Mouse (Mus musculus) lung, embryonic 15.5 days (tissue): ENCODE data around the gene Dgcr2. TPM values are rescaled to one million over a fixed set of nuclear protein-coding genes. Genes with fewer than 3 reads are reported as not detected.

ENCODE experiments used
- ATAC-seq: fragments of 200-750 bp; cut with Nextera tagmentation; 2 replicates; pipeline ENCODE4 v1.8.0; 2017; ENCODE audit warnings: moderate number of reproducible peaks, borderline replicate concordance; ENCODE audit not compliant: low FRiP score, low TSS enrichment; ENCODE audit errors: extremely low read depth
- H3K27ac ChIP-seq: fragments of 300-500 bp; sonication (generic); 2 replicates; pipeline ENCODE4 v1.5.1; 2015; ENCODE audit warnings: moderate library complexity, mild to moderate bottlenecking, inconsistent platforms
- H3K27me3 ChIP-seq: fragments of 300-500 bp; sonication (generic); 2 replicates; pipeline ENCODE4 v1.6.1; 2015; ENCODE audit warnings: inconsistent platforms
- H3K36me3 ChIP-seq: fragments of 300-500 bp; sonication (generic); 2 replicates; pipeline ENCODE4 v1.6.1; 2015; ENCODE audit warnings: inconsistent platforms
- H3K4me1 ChIP-seq: fragments of 300-500 bp; sonication (generic); 2 replicates; pipeline ENCODE4 v1.6.1; 2015; ENCODE audit warnings: inconsistent platforms
- H3K4me2 ChIP-seq: fragments of 300-500 bp; sonication (generic); 2 replicates; pipeline ENCODE4 v1.6.1; 2015; ENCODE audit warnings: inconsistent platforms, mild to moderate bottlenecking, moderate library complexity
- H3K4me3 ChIP-seq: fragments of 300-500 bp; sonication (generic); 2 replicates; pipeline ENCODE4 v1.5.1; 2015; ENCODE audit warnings: mild to moderate bottlenecking, inconsistent platforms
- H3K9ac ChIP-seq: fragments of 300-500 bp; sonication (generic); 2 replicates; pipeline ENCODE4 v1.6.1; 2015; ENCODE audit warnings: inconsistent platforms
- H3K9me3 ChIP-seq: fragments of 300-500 bp; sonication (generic); 2 replicates; pipeline ENCODE4 v1.6.1; 2016; ENCODE audit warnings: inconsistent platforms
- WGBS: fragments of 180-500 bp; shearing (Covaris S2); methylation state at CpG from one replicate; pipeline ENCODE4 v1.1.7; 2015; 5-methylcytosine and 5-hydroxymethylcytosine counted together
- polyA plus RNA-seq: library from polyadenylated mRNA; unstranded; fragments of >200 nt; fragmentation: Nextera tagmentation; extraction: Ambion mirVana; gene quantifications from 2 replicates; pipeline ENCODE4 v1.2.1, GENCODE M21; 2015

The Dgcr2 gene
- polyA plus RNA-seq = 92.0 and 93.9 TPM in 2 replicates

DNA sequence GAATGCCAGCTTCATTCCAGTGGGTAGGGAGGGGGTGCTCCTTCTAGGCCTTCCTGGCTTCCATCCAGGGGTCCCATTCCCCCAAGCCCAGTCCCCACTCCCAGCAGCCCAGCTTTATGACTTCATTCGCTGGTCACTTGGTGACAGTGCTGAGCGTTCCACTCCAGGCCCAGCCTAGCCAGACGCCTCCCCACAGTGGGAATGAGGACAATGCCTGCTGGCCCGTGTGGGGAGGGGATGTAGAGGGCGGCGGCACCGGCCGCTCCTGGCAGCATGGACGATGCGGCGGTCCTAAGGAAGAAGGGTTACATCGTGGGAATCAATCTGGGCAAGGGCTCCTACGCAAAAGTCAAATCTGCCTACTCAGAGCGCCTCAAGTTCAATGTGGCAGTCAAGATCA, at the start of gene Dgcr2, which contains the start of gene Tssk2:
Gene Dgcr2 (minus strand): TSS at position 101 of the 400 bp plus-strand sequence.
Gene Tssk2 (plus strand): TSS at position 176 of the 400 bp plus-strand sequence.
- H3K27me3 ChIP-seq = no peaks in the 10 kb centered on the region
- H3K4me3 ChIP-seq = no peak within 1 kb of the TSS
- H3K36me3 ChIP-seq = peaks cover 43% of the 10 kb centered on the region
- no peak for ATAC-seq
- no peaks in the 10 kb centered on the region for H3K4me1 ChIP-seq
- H3K4me2 ChIP-seq = no peak within 1 kb of the TSS
- WGBS = 89% methylated on average over 14 of the region's 14 CpGs
- H3K27ac ChIP-seq = no peak within 1 kb of the TSS
- no peak within 1 kb of the TSS for H3K9ac ChIP-seq
- no peaks in the 10 kb centered on the region for H3K9me3 ChIP-seq

- Histone ChIP-seq H3K4me1 (no peaks in the 10 kb centered on the region), H3K9me3 (no peaks in the 10 kb centered on the region), H3K4me2 (no peak overlapping the region; the same call in 1 of the 2 replicates), H3K27ac (no peak overlapping the region), H3K27me3 (no peaks in the 10 kb centered on the region), H3K36me3 (no peaks in the 10 kb centered on the region), H3K4me3 (no peak overlapping the region), H3K9ac (no peak overlapping the region)
- ATAC-seq = peak; percentile 42; the same call in 1 of the 2 replicates
- WGBS = 33% methylated on average over 7 of the region's 7 CpGs
Measured at GRCm38 (mm10) chr16:17945081-17945831, 46.9 kb upstream of the Dgcr2 start.

DNA sequence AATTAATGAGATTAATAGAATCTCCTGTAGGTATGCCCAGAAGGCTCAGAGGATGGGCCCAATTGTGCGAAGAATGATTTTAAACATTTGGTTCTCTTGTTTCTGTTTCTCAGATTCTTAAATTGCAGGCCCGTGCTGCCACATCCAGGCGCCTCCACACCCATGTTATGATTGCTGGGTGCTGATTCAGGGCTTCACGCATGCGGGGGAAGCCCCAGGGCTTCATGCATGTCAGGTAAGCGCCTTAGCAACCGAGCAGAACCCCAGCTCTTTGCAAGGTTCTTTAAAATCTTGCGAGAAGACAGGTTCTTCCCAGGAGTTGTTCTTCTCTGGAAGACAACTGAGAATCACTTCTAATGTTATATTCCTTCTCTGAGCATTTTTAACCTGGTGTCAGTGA, 45.1 kb upstream of the Dgcr2 start:
- ATAC-seq = no peak
- H3K4me2 ChIP-seq = no peak overlapping the region
- WGBS = 57% methylated on average over 8 of the region's 8 CpGs
- H3K27me3 ChIP-seq = no peaks in the 10 kb centered on the region
- no peak overlapping the region for H3K4me3 ChIP-seq
- no peaks in the 10 kb centered on the region for H3K9me3 ChIP-seq
- no peaks in the 10 kb centered on the region for H3K36me3 ChIP-seq
- H3K27ac ChIP-seq = no peak overlapping the region
- no peak overlapping the region for H3K9ac ChIP-seq
- H3K4me1 ChIP-seq = peaks cover 9% of the 10 kb centered on the region

DNA sequence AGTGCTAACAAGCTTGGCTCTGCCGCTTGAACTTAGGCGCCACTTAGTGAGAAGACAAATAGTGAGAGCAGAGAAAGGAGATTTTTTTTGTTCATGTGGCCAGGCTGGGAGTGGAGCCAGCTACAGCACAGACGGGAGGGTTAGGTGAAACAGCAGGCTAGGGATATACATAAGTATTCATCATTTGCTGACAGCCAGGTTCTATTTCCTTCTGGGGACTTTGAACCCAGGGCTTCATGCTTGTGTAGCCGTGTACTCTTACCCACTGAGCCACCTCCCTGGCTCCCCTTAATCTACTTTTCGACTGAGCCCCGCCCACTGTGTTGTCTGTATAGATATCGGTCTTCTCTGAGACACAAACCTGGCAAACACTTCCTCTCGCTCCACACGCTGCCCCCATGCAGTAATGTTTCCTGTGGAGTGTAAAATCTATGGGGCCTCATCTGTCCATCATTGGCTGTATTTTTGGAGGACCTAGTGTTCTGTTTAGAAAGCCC, 40.9 kb upstream of the Dgcr2 start:
- Histone ChIP-seq H3K4me1 (peaks cover 11% of the 10 kb centered on the region), H3K9ac (no peak overlapping the region), H3K27me3 (no peaks in the 10 kb centered on the region; the same call in 1 of the 2 replicates), H3K36me3 (no peaks in the 10 kb centered on the region), H3K9me3 (no peaks in the 10 kb centered on the region), H3K4me3 (no peak overlapping the region), H3K4me2 (0 out of 2 replicates have a peak overlapping the region, but pooled peaks have one; percentile 0), H3K27ac (peak overlapping the region; percentile 54)
- WGBS = 19% methylated on average over 9 of the region's 9 CpGs
- ATAC-seq = peak; percentile 58; the same call in 1 of the 2 replicates

DNA sequence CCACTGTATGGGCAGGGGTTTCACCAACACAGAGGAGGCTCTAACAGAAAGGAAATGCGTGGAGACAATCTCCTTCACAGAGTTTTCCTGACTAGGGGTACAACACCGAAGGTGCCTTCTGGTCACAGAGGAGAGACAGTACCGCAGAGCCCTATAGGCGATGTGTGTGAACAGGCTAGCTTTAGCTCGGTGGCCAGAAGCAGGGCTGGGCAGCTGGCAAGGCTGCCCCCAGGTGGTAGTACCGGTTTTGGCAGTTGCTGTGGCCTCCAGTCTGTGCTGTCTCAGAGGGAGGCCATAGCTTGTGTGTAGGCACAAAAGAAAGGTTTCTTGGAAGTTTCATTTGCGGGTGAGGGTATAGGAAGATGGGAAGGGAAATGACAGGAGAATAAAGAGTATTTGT, 40.5 kb upstream of the Dgcr2 start:
- Histone ChIP-seq H3K9me3 (no peaks in the 10 kb centered on the region), H3K9ac (no peak overlapping the region), H3K4me2 (0 out of 2 replicates have a peak overlapping the region, but pooled peaks have one; percentile 0), H3K36me3 (no peaks in the 10 kb centered on the region), H3K4me3 (no peak overlapping the region), H3K4me1 (peaks cover 11% of the 10 kb centered on the region), H3K27ac (peak overlapping the region; percentile 54), H3K27me3 (no peaks in the 10 kb centered on the region; the same call in 1 of the 2 replicates)
- 9% methylated on average over 7 of the region's 7 CpGs for WGBS
- ATAC-seq = peak; percentile 77; the same call in 1 of the 2 replicates

DNA sequence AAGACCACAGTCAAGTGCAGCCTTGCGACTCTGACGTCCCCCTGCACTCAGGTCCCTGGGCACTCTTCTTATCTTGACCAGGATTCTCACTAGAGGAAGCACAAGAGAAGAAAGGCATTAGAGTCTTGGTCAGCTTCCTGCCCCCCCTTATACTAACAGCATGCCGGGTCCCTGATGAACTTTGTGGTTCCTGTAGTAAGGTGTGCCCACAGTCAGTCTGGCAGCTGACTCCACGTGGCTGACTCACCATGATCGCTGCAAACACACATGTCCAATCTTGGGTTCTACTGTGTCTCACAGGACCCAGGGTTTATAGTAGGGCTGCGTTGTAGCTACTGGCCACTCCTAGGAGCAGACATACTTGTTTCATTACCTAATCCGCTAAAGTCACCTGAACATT, 39.8 kb upstream of the Dgcr2 start:
- Histone ChIP-seq H3K27me3 (no peaks in the 10 kb centered on the region; the same call in 1 of the 2 replicates), H3K9ac (no peak overlapping the region), H3K9me3 (no peaks in the 10 kb centered on the region), H3K36me3 (no peaks in the 10 kb centered on the region), H3K4me2 (no peak overlapping the region), H3K4me1 (peaks cover 11% of the 10 kb centered on the region), H3K4me3 (no peak overlapping the region), H3K27ac (no peak overlapping the region)
- ATAC-seq = no peak
- WGBS = 61% methylated on average over 7 of the region's 7 CpGs

DNA sequence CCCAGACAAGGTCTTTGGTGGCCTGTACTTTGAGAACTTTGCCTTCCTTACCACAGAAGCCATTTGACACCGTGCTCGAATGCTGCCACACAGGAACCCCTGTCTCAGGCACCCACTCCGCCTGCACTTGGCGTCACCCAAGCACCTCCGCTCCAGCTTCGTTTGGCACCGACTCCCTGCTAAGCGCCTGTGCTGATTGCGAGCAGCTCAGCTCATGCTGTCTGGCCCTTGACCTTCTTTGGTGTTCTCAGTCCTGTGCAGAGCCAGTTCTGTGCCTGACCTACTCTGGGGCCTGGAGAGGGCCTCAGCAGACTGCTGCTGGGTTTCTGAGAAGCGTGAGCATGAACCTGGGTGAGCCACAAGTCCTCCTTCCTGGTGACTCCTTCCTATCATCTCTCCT, 38.4 kb upstream of the Dgcr2 start:
- no peaks in the 10 kb centered on the region for H3K9me3 ChIP-seq
- H3K4me2 ChIP-seq = no peak overlapping the region
- no peak overlapping the region for H3K27ac ChIP-seq
- H3K27me3 ChIP-seq = no peaks in the 10 kb centered on the region; the same call in 1 of the 2 replicates
- no peak for ATAC-seq
- H3K9ac ChIP-seq = no peak overlapping the region
- WGBS = 69% methylated on average over 10 of the region's 10 CpGs
- H3K36me3 ChIP-seq = no peaks in the 10 kb centered on the region
- peaks cover 11% of the 10 kb centered on the region for H3K4me1 ChIP-seq
- H3K4me3 ChIP-seq = no peak overlapping the region

DNA sequence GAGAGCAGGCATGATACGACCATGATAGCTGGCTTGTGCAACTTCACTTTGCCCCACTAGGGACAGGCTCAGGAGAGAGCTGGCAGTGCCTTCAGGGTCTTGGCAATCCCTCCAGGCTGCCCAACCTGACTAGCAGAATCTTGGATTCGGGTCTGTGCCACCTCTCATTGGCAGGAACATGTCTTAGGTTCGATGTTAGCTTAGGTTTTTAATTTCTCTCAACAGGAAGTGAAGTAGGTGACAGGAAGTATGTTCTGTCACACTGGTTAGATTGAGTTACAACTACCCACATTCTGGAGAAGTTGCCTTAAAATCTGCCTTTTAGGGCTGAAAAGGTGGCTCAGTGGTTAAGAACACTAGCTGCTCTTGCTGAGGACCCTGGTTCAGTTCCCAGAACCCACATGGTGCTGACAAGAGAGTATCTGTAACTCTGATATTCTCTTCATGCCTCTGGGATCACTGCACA, 36.1 kb upstream of the Dgcr2 start:
- H3K4me1 ChIP-seq = peaks cover 10% of the 10 kb centered on the region
- H3K9ac ChIP-seq = no peak overlapping the region
- H3K27me3 ChIP-seq = no peaks in the 10 kb centered on the region; the same call in 1 of the 2 replicates
- no peaks in the 10 kb centered on the region for H3K36me3 ChIP-seq
- no peak overlapping the region for H3K27ac ChIP-seq
- H3K9me3 ChIP-seq = no peaks in the 10 kb centered on the region
- H3K4me2 ChIP-seq = no peak overlapping the region
- H3K4me3 ChIP-seq = no peak overlapping the region
- ATAC-seq = no peak
- 54% methylated on average over 3 of the region's 3 CpGs for WGBS

DNA sequence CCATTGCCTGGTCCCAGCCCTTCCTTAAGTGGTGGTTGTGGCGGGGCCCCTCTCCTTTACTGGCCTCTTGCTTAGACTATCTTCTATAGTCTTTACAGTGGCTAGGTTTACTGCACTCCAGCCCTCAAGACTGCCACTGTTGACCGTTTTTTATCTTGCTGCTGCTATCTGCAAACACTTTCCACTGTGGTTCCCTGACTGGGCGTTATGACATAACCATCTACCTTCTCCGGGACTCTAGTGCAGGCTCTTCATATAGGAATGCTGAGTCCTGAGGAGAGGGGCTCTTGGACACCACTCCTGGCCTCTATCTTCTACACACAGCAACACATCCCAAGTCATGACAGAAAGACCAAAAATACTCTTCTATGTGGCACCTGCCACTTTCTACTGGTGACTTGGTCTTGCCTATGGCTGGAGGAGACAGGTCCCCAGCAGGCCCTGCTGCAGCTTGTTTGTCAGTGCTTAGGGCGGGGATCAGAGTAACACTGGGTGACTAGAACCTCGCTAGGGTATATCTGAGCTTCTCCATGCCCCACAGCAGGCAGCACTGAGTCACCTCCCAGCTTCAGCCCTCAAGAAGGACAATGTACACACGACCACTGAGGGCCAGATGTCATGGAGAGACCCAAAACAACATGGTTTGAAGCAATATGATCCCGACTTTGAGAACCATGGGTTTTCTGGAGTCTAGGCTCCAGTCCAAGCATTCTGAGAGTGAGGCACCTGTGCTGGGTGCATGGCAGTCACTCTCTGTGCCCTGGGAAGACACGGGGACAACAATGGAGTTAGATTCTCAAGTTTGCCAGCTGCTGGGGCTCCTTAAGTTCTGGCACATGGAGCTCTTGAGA, 35.5 kb upstream of the Dgcr2 start:
- no peaks in the 10 kb centered on the region for H3K36me3 ChIP-seq
- peaks cover 7% of the 10 kb centered on the region for H3K4me1 ChIP-seq
- H3K9me3 ChIP-seq = no peaks in the 10 kb centered on the region
- H3K4me2 ChIP-seq = no peak overlapping the region
- ATAC-seq = no peak
- WGBS = 56% methylated on average over 9 of the region's 9 CpGs
- no peak overlapping the region for H3K27ac ChIP-seq
- H3K27me3 ChIP-seq = no peaks in the 10 kb centered on the region; the same call in 1 of the 2 replicates
- no peak overlapping the region for H3K4me3 ChIP-seq
- H3K9ac ChIP-seq = no peak overlapping the region

- Histone ChIP-seq H3K4me3 (no peak overlapping the region), H3K9me3 (no peaks in the 10 kb centered on the region), H3K9ac (no peak overlapping the region), H3K36me3 (no peaks in the 10 kb centered on the region), H3K27ac (no peak overlapping the region), H3K4me2 (no peak overlapping the region), H3K27me3 (no peaks in the 10 kb centered on the region; the same call in 1 of the 2 replicates), H3K4me1 (peaks cover 7% of the 10 kb centered on the region)
- ATAC-seq = no peak
- WGBS = 66% methylated on average over 5 of the region's 5 CpGs
Measured at GRCm38 (mm10) chr16:17931906-17932460, 33.6 kb upstream of the Dgcr2 start.

DNA sequence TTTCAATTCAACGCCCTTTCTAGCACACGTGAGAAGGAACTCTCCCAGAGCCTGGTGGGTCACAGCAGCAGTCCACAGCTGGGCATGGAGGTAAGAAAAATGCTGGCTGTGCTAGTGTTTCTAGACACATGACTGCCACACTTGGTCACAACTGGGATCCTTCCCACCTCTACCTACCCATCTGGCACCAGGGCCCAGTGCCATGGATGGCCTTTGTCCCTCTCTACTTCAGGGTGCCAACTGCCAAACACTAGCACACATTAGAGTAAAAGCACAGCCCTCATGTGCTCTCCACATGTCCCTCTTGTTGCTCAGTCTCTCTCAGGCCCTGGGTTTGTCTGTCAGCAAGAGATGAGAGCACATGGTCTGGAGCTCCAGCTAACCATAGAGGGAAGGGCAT, 31.3 kb upstream of the Dgcr2 start:
- whole genome bisulfite sequencing = 76% methylated on average over 2 of the region's 2 CpGs

More for the DNA sequence above, 31.3 kb upstream of the Dgcr2 start:
- Histone ChIP-seq H3K4me3 (no peak overlapping the region), H3K36me3 (0 out of 2 replicates have a peak, but pooled peaks cover 6% of the 10 kb centered on the region), H3K9ac (no peak overlapping the region), H3K27ac (no peak overlapping the region), H3K4me2 (no peak overlapping the region), H3K4me1 (peaks cover 13% of the 10 kb centered on the region), H3K9me3 (no peaks in the 10 kb centered on the region), H3K27me3 (no peaks in the 10 kb centered on the region)
- no peak for ATAC-seq
